Mouse (Mus musculus): ENCODE measurements around the gene Aknad1. TPM values are rescaled to one million over a fixed set of nuclear protein-coding genes. Genes with fewer than 3 reads are reported as not detected.

The Aknad1 gene
- total RNA-seq, 2 experiments from 2014 or later: not detected

DNA sequence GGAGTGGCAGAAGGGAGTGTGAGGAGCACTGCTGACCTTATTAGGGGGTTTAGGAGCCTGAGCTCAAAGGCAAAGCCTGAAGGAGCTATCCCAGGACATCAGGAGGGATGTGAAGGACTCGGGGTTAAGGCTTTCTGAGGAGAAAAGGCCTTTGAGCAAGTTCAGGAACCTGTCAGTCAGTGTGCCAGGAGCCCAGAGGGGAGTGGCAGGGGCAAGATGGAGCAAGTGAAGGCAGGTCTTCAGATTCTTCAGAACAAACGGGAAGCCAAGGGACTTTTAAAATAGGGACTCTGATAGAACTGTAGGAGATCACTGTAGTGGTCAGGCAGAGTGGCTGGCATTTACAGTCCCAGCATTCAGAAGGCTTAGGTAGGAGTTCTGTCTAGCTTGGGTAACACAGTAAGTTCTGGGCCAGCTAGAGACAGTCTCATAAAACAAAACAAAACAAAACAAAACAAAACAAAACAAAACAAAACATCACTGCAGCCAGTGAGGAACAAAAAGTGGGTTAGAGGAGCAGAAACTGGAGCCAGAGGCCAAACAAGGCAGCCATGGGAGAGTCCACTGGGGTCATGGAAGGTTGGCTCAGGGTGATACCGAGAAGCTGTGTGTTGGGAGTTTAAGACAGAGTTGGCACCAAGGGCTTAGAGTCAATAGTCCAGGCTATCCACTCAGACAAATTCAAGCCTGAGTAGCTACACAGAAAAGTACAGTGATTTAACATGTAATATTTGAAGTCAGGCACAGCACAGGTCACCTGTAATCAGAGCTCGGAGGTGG is 39.5 kb downstream of the Aknad1 start:
- intact Hi-C loops (cut with DNase I): no loop called here
- DNase-seq (ENCODE audit: low spot score in 2 of 2): no peak

DNA sequence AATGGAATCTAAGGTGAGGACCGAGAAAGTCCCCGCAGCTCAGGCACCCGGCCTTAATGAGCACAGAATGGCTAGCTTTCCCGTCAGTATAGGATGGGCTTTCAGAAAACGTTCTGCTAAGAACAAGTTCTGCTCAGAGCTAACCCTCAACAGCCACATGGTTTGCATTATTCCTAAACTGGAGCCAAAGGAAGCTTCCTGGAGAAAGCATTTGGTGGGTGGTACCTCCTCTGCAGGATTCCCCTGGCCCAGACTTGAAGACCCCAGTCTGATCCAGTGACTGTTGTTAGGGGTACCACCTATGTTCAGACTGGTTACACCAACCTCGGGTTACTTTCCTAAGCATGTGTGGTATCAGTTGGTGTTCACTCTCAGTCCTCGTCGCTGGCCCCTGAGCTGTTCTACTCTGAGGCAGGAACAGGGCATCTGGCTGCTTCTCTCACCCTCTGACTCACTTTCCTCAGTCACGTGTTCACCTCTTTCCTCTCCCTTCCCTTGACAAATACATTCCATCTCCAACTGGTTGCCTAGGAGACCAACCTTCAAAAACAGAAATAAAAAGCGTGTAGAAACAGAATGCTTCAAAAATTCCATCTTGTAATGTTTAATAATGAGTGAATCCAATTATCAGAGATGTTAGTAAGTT is 41.9 kb downstream of the Aknad1 start:
- DNase-seq (ENCODE audit: low spot score in 2 of 2): peak; percentile 32 to 53
- intact Hi-C loops (cut with DNase I): no loop called here

DNA sequence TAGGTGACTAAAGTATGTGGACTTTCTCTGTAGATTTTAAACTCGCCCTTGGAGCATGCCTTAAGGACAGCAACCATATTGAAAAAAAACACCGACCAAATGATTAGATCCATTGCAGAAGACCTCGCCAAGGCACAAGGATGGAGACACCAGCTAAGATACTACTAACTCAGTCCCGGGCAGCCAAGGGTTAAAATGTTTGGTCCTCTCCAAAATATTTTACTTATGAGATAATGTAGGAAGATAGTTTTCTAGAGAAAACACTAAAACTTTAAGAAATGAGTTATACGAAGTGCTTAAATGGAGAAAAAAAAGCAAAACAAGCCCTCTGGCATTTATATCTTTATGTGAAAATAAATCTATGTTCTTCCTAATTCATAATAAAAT is 42.4 kb downstream of the Aknad1 start:
- no peak for DNase-seq (ENCODE audit: low spot score in 2 of 2)
- intact Hi-C loops (cut with DNase I): no loop called here

DNA sequence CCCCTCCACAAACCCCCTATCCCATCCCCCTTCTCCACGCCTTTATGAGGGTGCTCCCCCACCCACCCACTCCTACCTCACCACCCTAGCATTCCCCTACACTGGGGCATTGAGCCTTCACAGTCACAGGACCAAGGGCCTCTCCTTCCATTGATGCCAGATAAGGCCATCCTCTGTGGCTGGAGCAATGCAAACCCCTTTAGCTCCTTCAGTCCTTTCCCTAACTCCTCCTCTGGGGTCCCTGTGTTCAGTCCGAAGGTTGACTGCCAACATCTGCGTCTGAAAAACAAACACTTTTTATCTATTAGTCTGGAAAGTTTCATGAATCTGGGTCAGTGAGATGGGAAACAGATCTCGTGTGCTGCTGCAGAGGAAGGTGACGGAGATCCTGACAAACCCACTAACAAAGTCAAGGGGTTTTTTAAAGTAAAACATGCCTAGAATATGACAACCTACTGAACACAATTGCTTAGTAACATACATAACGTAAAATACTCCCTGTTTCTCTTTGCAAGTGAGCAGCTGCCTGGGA is 43.0 kb downstream of the Aknad1 start:
- no peak for DNase-seq (ENCODE audit: low spot score in 2 of 2)
- intact Hi-C loops (cut with DNase I): no loop called here

DNA sequence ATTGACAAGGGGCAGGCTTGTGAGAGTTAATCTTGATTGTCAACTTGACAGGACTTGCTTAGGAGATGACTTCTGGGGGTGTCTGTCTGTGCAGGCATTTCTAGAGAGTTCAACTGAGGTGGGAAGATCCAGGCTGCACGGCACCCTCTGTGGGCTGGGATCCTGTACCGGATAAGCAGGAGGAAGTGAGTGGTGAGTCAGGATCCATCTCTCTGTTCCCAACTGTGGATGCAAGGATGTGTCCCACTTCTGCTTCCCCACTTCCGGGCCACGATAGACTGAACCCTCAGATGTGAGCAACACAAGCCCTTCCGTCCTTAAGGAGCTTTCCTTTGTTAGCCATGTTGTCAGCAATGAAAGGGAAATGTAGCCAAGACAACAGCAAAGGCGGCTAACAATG is 47.1 kb downstream of the Aknad1 start:
- intact Hi-C loops (cut with DNase I): no loop called here
- no peak for DNase-seq (ENCODE audit: low spot score in 2 of 2)

DNA sequence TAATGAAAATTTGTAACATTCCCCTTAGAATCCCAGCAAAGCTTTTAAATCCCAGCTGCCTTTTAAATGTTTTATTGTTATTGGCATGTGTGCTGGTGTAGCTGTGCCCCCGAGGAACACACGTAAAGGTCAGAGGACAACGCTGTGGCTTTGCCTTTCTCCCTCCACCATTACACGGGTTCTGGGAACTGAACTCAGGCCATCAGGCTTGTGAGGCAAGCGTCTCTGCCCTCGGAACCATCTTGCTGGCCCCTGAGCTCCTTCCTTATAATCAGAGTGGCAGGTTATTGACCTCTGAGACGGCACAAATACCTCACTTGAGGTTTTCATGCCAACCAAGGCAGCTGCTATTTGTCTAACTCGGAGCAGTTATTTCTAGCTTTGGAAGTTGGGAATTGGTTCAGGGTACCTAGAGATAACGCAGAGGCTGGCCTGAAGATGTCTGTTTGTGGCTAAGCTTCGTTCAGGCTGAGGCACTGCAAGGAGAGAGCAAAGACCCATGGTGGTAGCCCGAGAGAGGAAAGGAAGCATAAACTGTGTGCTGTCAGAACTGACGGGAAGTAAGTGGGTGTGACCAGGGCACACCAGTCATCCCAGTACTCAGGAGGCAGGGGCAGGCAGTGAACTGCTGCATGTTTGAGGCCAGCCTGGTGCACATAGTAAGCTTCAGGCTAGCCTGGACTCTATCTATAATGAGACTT is 48.4 kb downstream of the Aknad1 start:
- no peak for DNase-seq (ENCODE audit: low spot score in 2 of 2)

DNA sequence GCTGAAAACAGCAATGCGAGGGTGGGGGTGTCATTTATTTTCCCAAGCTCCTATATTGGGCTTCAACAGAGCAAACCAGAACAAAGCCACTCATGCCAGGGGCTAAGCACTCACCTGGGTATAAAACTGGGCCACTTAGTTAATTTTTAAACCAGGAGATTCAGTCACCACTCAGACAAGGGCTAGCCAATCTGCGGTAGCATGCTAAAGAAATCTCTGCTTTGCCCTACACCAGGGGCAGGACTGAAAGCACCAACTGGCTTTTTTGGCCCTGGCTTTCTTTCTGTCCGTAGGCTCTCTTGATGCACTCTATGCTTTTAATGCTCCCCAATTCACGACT is 49.0 kb downstream of the Aknad1 start:
- DNase-seq (ENCODE audit: low spot score in 2 of 2): no peak
- intact Hi-C loops (cut with DNase I): no loop called here

More for the DNA sequence above, 48.4 kb downstream of the Aknad1 start:
- intact Hi-C loops (cut with DNase I): no loop called here

DNA sequence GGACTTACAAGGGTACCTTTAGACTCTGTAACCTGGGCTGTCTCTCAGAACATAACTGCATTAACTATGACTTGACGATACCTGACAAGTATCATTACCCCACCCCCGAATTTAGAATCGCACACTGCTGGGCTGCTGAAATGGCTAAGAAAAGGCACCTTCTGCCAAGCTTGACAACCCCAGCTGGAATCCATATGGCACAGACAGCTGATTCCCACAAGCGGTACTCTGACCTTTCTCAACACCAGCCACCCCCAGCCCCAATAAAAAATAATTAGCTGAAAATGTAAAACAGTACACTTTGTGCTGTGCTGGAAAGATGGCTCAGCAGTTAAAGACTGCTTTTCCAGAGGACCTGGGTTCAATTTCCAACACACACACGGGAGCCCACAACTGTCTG is 49.8 kb downstream of the Aknad1 start:
- intact Hi-C loops (cut with DNase I): no loop called here
- DNase-seq (ENCODE audit: low spot score in 2 of 2): no peak

DNA sequence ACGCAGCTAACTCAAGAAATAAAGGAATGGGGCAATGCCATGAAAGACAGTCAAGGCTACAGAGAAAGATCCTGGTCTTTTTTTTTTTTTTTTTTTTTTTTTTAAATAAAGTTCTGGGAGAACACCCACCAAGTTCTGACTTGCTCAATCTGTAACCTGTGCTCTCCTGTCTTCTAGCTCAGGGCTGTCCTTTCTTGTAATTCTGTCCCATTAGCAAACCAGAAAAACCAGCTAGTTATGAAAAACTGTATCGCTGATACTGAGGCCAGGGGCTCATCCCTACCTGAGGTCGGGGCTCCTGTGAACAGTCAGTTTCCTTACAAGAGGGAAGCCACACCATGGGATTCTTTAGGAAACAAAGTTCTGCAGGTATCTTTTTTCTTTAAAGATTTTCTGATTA is 51.0 kb downstream of the Aknad1 start:
- DNase-seq (ENCODE audit: low spot score in 2 of 2): no peak
- intact Hi-C loops (cut with DNase I): no loop called here

DNA sequence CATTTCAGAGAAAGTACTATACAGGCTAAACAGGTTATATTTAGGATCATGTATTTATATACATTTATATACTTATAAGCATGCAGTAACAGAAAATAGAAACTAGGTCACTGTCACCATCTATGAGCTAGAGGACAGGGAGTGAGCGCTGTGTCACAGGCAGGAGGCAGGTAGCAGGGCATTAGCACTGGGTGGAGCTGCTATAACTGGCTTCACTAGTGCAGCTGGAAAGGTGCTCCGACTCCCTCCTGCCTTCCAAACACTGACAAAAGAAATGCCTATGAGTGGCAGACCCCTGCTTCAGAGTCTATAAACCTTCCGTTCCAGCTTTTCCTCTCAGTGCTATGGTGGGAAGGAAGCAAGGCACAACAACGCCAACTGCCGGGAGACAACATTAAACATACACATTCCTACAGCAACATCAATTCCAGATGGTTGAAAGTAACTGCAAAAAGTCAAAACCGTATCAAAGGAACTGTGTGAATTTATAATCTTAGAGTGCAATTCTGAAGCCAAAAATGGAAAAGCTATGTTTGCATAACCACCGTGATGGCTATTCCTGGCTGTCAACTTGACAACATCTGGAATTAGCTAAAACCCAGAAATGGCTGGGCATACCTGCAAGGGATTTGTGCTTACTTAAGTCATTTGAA is 51.7 kb downstream of the Aknad1 start:
- no peak for DNase-seq (ENCODE audit: low spot score in 2 of 2)
- intact Hi-C loops (cut with DNase I): no loop called here

DNA sequence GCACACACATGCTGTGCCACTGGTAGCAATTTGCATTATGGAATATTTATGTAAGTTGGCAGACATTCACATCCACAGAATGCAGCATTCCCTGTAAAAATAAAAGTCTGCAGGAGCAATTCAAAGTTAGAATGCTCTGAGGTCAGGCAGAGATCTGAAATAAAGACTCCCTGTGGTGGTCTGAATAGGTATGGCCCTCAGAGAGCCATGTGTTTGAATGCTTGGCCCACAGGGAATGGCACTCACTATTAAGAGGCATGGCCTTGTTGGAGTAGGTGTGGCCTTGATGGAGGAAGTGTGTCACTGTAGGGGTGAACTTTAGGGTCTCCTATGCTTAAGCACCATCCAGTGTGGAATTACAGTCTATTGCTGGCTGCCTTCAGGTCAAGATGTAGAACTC is 53.0 kb downstream of the Aknad1 start:
- no peak for DNase-seq (ENCODE audit: low spot score in 2 of 2)
- intact Hi-C loops (cut with DNase I): no loop called here

DNA sequence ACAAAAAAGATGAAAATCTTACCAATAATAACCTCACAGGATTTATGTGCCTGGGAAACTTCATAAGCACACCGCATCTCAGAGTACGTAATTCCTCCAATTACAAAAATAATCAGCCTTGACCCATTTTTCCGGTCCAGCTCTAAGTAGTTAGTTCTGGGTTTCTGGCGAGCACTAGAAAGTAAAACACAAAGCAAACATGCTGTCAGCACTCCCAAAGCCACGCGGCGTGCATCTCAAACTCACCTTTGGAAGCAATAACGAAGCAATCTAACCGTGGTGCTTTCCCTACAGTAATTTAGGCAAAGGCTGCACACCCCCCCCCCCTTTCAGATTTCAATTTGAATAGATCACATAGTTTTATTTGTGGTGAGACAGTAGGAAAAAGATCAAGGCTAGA is 55.3 kb downstream of the Aknad1 start:
- no peak for DNase-seq (ENCODE audit: low spot score in 2 of 2)
- intact Hi-C loops (cut with DNase I): no loop called here

DNA sequence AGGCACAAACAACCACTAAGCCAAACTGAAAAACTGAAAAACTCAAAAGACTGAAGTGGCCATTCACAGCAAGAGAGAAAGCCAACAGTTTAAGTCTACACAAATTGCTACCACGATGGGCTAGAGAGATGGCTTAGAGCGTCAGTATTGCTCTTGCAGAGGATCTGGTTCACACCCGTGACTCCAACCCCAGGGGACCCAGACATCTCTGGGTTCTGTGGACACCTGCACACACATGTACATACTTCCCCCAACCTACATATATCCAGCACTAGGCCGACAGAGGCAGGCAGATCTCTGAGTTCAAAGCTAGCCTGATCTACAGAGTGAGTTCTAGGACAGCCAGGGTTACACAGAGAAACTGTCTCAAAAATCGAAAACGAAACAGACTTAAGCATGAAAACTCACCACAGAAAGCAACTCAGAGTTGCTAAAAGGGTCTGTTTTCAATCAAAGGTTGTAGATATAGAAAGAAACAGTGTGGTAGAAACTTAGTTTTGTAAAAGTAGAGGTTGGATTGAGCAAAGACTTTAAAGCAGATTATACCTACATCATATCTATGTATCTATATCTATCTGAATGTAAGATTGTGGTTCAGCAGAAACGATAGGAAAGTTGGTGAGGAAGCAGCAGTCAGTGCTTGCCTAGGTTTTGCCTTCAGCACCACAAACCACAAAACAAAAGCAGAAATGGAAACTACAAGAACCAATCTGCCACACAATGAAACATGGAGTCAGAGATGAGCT is 56.3 kb downstream of the Aknad1 start:
- intact Hi-C loops (cut with DNase I): no loop called here
- DNase-seq (ENCODE audit: low spot score in 2 of 2): no peak

DNA sequence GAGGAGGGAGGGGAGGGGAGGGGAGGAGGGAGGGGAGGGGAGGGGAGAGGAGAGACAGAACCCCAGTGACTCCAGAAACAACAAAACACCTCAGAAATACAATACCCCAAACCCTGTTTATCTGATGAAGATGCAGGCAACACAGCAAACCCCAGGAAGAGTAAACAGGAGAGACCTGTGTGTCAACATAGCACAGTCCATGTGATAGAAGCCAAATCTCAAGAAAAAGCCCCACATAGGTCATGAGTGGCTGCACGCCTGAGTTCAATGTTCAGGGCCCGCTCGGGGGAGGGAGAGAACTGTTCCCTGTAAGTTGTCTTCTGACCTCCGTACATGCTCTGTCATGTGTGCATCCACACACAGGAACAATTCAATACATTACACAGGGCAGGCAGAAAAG is 56.9 kb downstream of the Aknad1 start:
- no peak for DNase-seq (ENCODE audit: low spot score in 2 of 2)
- intact Hi-C loops (cut with DNase I): no loop called here

DNA sequence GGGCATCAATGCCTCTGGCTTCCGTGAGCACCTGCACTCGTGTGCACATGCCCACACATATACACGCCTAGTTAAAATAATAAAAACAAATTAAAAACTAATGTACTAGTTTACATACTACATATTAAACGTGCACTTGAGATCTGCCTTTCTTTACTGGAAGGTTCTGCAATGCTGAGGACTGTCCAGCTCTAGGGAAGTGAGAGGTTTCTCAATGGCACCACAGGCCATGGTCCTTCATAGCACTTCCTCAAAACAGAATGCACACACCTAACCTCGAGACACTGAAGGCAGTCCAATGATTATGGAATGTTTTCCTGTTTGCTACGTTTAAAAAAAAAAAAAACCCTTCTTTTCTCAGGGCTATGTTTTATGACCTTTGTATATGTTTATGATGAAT is 58.3 kb downstream of the Aknad1 start:
- intact Hi-C loops (cut with DNase I): no loop called here

DNA sequence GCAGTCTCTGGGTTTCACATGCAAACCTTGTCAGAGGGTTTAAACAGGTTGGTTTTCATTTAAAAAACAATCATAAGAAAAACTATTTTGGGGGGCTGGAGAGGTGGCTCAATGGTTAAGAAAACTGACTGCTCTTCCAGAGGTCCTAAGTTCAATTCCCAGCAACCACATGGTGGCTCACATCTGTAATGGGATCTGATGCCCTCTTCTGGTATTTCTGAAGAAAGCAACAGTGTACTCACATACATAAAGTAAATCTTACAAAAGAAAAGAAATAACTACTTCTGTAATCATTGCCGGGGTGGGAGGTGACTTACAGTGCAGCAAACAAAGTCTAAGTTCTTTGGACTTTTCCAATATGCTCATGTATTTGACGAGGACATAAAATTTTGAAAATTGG is 58.9 kb downstream of the Aknad1 start:
- intact Hi-C loops (cut with DNase I): no loop called here
- DNase-seq (ENCODE audit: low spot score in 2 of 2): no peak

More for the DNA sequence above, 58.3 kb downstream of the Aknad1 start:
- no peak for DNase-seq (ENCODE audit: low spot score in 2 of 2)

DNA sequence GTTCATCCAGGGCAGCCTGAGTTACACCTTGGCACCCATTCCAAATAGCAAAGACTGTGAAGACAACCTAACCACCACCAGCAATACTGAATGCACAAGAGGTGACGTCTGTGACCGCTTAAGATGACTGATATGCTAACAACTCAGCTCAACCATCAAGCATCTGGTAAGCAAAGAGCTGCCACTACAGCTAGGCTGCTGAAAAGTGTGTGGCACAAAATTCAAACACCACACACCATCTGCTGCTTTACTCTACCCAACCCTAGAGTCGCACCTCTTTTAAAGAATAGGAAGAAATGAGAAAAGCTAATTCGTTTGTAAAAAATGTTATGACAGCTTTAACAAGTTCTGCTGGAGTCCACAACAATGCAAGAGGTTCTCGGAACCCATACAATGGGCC is 66.2 kb downstream of the Aknad1 start:
- no peak for DNase-seq (ENCODE audit: low spot score in 2 of 2)
- intact Hi-C loops (cut with DNase I): no loop called here

DNA sequence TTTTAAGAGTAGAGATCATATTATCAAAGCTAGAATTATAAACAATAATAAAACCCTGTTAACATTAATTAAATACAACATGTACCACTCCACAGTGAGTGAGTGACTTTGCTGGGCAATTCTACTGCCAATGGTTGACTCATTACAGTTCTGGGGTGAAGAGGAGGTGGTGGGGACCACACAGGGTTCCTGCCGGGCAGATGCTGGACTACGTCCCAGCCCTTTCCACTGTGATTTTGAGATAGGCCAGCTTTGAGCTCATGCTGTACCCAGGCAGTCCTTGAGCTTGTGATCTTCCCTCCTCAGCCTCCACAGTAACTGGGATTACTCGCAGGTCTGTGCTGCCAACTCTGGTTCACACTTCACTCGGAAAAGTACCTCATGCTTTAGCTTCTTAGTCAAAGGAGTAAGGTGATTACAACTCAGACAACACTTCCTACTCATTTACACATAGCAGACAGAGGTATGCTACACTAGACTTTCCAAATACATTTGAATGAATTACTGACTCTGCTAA is 71.3 kb downstream of the Aknad1 start:
- intact Hi-C loops (cut with DNase I): no loop called here
- DNase-seq (ENCODE audit: low spot score in 2 of 2): no peak

DNA sequence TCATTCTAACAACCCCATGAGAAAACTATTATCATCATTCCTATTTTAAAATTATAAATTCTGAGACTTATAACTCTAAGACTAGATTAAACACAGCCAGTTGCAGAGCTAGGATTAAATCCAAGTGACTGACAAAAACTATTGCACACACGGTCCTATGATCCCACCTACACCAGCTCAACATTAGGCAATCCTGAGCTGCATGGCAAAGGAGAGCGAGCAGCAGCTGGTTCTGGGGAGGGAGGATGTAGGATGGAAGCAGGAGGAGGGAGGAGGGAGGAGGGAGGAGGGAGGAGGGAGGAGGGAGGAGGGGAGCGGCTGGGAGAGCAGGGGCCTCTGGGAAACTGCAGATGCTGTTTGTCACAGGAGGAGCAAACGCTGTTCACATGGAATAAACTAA is 76.2 kb downstream of the Aknad1 start:
- intact Hi-C loops (cut with DNase I): no loop called here
- DNase-seq (ENCODE audit: low spot score in 2 of 2): no peak

Data from left cerebral cortex, postnatal 36 days (tissue).